Mouse (Mus musculus) brain, embryonic 14.5 days (tissue): ENCODE measurements around the gene Pih1d1. TPM values are rescaled to one million over a fixed set of nuclear protein-coding genes. Genes with fewer than 3 reads are reported as not detected.
"Not testable (repeated sequence)": the region's sequence is repeated elsewhere in the genome, so short reads cannot be mapped to it uniquely, and the experiment has no call there.

ENCODE experiments used
- DNase-seq: peaks from one replicate; pipeline ENCODE4 v3.0.0-alpha.2; 2011; ENCODE audit warnings: low read depth
- CTCF ChIP-seq: fragments of 200-500 bp; IDR thresholded peaks from 2 replicates; pipeline ENCODE4 v1.5.1; 2012; ENCODE audit warnings: inconsistent platforms, mild to moderate bottlenecking, moderate library complexity, borderline replicate concordance; ENCODE audit not compliant: insufficient read depth, insufficient read length; ENCODE audit errors: extremely low read depth
- POLR2A ChIP-seq: fragments of 200-500 bp; IDR thresholded peaks from 2 replicates; pipeline ENCODE4 v1.6.1; 2012; ENCODE audit warnings: mild to moderate bottlenecking, inconsistent platforms, borderline replicate concordance; ENCODE audit not compliant: poor library complexity, insufficient read depth, insufficient read length, severe bottlenecking; ENCODE audit errors: extremely low read depth
- polyA plus RNA-seq: library from polyadenylated mRNA; depleted of rRNA; stranded (reverse); fragments of >200 nt; gene quantifications from 2 replicates; pipeline ENCODE4 v1.2.3, GENCODE M21; 2012; rRNA removed

Gene Pih1d1
- 130 and 151 TPM in 2 replicates for polyA plus RNA-seq

DNA sequence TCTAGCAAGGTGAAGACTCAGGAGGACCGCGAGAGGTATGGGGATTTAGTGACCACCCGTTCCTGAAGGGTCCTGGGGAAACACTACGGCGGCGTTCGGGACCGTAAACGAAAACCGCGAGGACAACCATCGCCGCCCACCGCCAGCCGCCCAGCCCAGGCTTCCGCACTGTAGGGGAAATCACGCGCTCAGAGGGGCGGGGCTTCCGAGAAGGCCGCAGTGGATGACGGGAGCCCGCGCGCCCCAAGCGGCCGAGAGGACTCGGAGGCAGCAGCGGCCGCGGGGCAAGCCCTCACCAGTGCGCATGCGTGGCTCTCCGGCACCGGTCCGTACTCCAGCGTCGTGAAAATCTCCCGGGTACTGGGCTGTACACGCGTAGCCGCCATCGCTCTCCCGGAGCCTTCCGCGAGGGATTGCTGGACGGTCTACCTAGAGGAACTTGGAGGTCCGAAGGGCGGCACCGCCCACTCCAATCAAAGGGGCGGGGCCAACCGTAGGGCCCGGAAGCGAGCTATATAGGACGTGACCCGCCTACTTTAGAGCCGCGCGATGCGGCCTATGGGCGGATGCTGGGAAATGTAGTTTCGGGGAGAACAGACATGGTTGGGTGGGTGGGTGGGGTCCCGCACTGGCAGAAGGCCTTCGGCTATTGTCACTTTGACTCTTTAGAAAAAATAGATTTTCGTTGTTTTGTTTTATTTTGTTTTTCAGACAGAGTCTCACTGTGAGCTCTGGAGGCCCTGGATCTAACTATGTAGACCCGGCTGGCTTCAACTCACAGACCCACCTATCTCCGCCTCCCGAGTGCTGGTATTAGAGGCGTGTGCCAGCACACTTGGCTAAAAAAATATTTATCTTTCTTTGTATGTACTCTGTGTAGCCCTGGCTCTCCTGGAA lies at the start of gene Pih1d1, which contains the start of gene Aldh16a1:
TSS of gene Pih1d1 (plus strand) at position 208 of the 897 bp plus-strand sequence.
TSS of gene Aldh16a1 (minus strand) at position 489 of the 897 bp plus-strand sequence.
- TF ChIP-seq CTCF (peak; percentile 61), POLR2A (peak; percentile 91)
- peak; percentile 98 for DNase-seq

DNA sequence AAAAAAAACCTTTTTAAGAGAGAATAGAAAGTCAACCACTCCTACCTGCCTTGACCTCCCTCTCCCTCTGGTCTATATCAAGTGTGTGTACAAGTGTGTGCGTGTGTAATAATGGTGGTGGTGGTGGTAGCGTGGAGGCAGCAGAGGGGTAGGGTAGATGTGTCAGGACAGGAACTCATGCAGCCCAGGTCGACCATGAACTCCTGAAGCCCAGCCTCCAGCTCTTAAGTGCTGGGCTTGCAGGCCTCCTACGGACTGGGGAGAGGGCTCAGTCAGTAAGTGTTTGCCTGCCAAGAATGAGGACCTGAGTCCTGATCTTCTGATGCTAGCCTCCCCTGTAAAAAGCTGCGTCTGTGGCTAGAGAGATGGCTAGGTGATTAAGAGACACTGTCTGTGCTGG lies 49.2 kb upstream of the Pih1d1 start:
- TF ChIP-seq CTCF, result no peak
- TF ChIP-seq POLR2A, result no peak
- no peak for DNase-seq

DNA sequence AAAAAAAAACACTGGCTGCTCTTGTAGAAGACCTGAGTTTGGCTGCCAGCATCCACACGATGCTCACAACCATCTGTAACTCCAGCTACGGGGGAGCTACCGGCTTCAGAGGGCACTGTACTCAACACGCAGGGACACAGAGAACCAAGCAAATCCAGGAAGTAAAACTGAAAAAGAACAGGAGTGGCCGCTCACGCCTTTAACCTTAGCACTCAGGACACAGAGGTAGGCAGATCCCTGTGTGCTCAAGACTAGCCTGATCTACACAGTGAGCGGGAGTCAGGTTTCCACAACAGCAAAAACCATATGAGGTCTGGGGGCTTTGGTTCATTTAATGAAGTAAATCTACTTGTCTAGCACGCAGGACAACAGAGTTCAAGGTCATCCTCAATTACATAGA lies 48.6 kb upstream of the Pih1d1 start:
- TF ChIP-seq POLR2A (no peak), CTCF (no peak)
- DNase-seq, result no peak

GRCm38 (mm10) chr7:45106441-45106840 lies 47.7 kb upstream of the Pih1d1 start:
- DNase-seq, result no peak
- TF ChIP-seq CTCF, result no peak
- TF ChIP-seq POLR2A, result no peak

- no peak for DNase-seq
Measured at GRCm38 (mm10) chr7:45107052-45107645, 47.0 kb upstream of the Pih1d1 start.

DNA sequence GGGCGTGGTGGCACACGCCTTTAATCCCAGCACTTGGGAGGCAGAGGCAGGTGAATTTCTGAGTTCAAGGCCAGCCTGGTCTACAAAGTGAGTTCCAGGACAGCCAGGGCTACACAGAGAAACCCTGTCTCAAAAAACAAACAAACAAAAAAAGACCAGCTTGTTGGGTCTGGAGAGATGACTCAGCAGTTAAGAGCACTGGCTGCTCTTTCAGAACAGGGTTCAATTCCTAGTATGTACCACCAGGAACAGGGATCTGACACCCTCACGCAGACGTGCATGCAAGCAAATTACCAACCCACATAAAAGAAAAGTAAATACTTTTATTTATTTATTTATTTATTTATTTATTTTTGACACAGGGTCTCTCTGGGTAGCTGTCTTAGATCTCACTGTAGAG lies 44.0 kb upstream of the Pih1d1 start:
- DNase-seq, result not testable (repeated sequence)

More at GRCm38 (mm10) chr7:45107052-45107645, 47.0 kb upstream of the Pih1d1 start:
- TF ChIP-seq POLR2A (no peak), CTCF (no peak)

- no peak for DNase-seq
- no peak for TF ChIP-seq POLR2A
- TF ChIP-seq CTCF, result no peak
Measured at GRCm38 (mm10) chr7:45111940-45112339, 42.2 kb upstream of the Pih1d1 start.

DNA sequence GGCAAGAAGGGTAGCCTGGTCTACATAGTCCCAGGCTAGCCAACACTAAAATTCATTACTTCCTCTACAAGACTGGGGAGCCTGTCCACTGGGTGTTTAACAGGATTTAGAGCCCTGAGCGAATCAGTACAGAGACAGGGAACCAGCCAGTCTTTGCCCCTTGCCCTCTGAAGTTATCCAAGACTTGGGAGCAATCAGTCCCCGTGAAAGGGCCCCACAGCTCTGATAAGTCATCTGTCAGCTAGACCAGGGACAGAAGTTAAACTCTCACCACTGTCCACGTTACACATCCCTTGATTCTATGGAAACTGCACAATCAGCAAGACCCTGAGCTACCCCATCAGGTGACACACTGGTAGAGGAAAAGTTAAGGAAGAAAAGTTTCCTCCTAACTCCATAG lies 41.6 kb upstream of the Pih1d1 start:
- no peak for TF ChIP-seq CTCF
- no peak for TF ChIP-seq POLR2A
- no peak for DNase-seq

- TF ChIP-seq CTCF, result no peak
- no peak for TF ChIP-seq POLR2A
Measured at GRCm38 (mm10) chr7:45113476-45113875, 40.6 kb upstream of the Pih1d1 start.

GRCm38 (mm10) chr7:45117566-45117965 lies 36.5 kb upstream of the Pih1d1 start:
- no peak for DNase-seq
- TF ChIP-seq CTCF (no peak), POLR2A (no peak)

More at GRCm38 (mm10) chr7:45113476-45113875, 40.6 kb upstream of the Pih1d1 start:
- no peak for DNase-seq

GRCm38 (mm10) chr7:45118336-45118735 lies 35.8 kb upstream of the Pih1d1 start:
- TF ChIP-seq CTCF, result no peak
- DNase-seq, result no peak
